ENCODE assay signal across 8 mouse cellular contexts in genomic region chr9:60939858-60940804, GRCm38 (mm10).
A peak's percentile ranks its signal among the peaks of the same experiment; 100 is the strongest.
DNase-seq lines count a peak whose midpoint lies in the region; ATAC-seq lines count a peak whose summit lies in the region.

No protein-coding gene starts in this region.

- H3K4me3 ChIP-seq in midbrain, embryonic 14.5 days (replicated peaks; ENCODE audit: low read depth, low read length) = no peak overlapping the region

- no peaks in the 10 kb centered on the region for H3K27me3 ChIP-seq in midbrain, embryonic 14.5 days (ENCODE audit: control insufficient read depth, insufficient read depth, low read length)

- 0 out of 2 replicates have a peak overlapping the region, but pooled peaks have one; percentile 13 for H3K27ac ChIP-seq in midbrain, embryonic 14.5 days (replicated peaks; ENCODE audit: low read depth, low read length)

- no peak overlapping the region for H3K9ac ChIP-seq in midbrain, embryonic 14.5 days (replicated peaks; ENCODE audit: low read length)

- peaks cover 8% of the 10 kb centered on the region for H3K4me1 ChIP-seq in midbrain, embryonic 14.5 days (ENCODE audit: control insufficient read depth, insufficient read depth, low read length)

- peak; percentile 75; the same call in 1 of the 2 replicates for ATAC-seq in midbrain, embryonic 14.5 days (ENCODE audit: low FRiP score, low TSS enrichment)
- no peak for ATAC-seq in megakaryocyte-erythroid progenitor cell, adult 5-6 weeks (replicated peaks; ENCODE audit: low FRiP score, low TSS enrichment, poor library complexity, severe bottlenecking)

- no peak overlapping the region for H3K4me2 ChIP-seq in midbrain, embryonic 14.5 days (ENCODE audit: low read length)

- WGBS in midbrain, embryonic 14.5 days = 22% methylated on average over 18 of the region's 18 CpGs

- no peaks in the 10 kb centered on the region for H3K9me3 ChIP-seq in midbrain, embryonic 14.5 days (ENCODE audit: control insufficient read depth, low read length)

- no peaks in the 10 kb centered on the region for H3K36me3 ChIP-seq in midbrain, embryonic 14.5 days (ENCODE audit: control insufficient read depth, insufficient read depth, low read length)

- DNase-seq in R1 (ENCODE audit: low read depth, low spot score) = peak; percentile 72
- peak; percentile 91 to 93 for DNase-seq in cerebellum, postnatal 10 days
- DNase-seq in gastrocnemius, adult 18-20 months (ENCODE audit: low spot score) = peak; percentile 68
- DNase-seq in induced T-regulatory cell, adult 2 months (ENCODE audit: low read depth) = peak; percentile 68
- peak; percentile 64 to 66 for DNase-seq in left cerebral cortex, postnatal 25 days (ENCODE audit: low spot score in 2 of 2)
- peak; percentile 95 for DNase-seq in midbrain, embryonic 14.5 days
- DNase-seq in spleen, adult 18-20 months = peak; percentile 52 to 79

- intact Hi-C loops in left cerebral cortex, postnatal 25 days (cut with DNase I) = loop anchor here (5.0 to 10.0 kb wide), 2 partner anchors 875 to 957 kb away; no protein-coding TSS in a partner anchor
